Mouse (Mus musculus): ENCODE data around the gene Bcan. TPM values are rescaled to one million over a fixed set of nuclear protein-coding genes. Genes with fewer than 3 reads are reported as not detected.

Gene Bcan
- total RNA-seq, 2 experiments from 2014 or later, result 296 to 327 TPM

- no peak for DNase-seq
Measured at GRCm38 (mm10) chr3:87943586-87943985, 56.4 kb downstream of the Bcan start.

- DNase-seq, result no peak
Measured at GRCm38 (mm10) chr3:87942471-87942870, 57.6 kb downstream of the Bcan start.

GRCm38 (mm10) chr3:87940611-87941010 lies 59.4 kb downstream of the Bcan start:
- no peak for DNase-seq

Other genes with a start within 250 kb of the Bcan start
- under 1 TPM in 1 of 2 experiments, not detected in 1; 0.12 TPM for gene Ntrk1, start 205.1 kb downstream of the Bcan start, total RNA-seq (2021)
- under 1 TPM; 0.15 TPM for gene Insrr, start 203.3 kb downstream of the Bcan start, total RNA-seq (2021)
- 10 to 100 TPM in 1 of 2 experiments, 1 to 10 TPM in 1; 8.0 to 10.4 TPM for gene Pear1, start 175.9 kb downstream of the Bcan start, total RNA-seq (2021)
- not detected for gene Sh2d2a, start 153.5 kb downstream of the Bcan start, total RNA-seq (2021)
- 10 to 100 TPM; 58.3 to 58.6 TPM for gene Prcc, start 114.6 kb downstream of the Bcan start, total RNA-seq (2021)
- gene Hdgf, start 93.9 kb downstream of the Bcan start, total RNA-seq (2021), result 100 to 1,000 TPM; 140 to 149 TPM
- 10 to 100 TPM; 54.7 to 59.8 TPM for gene Mrpl24, start 80.7 kb downstream of the Bcan start, total RNA-seq (2021)
- gene Isg20l2, start 69.9 kb downstream of the Bcan start, total RNA-seq (2021), result 10 to 100 TPM; 15.0 TPM
- gene Rrnad1, start 69.5 kb downstream of the Bcan start, total RNA-seq (2021), result 10 to 100 TPM; 23.5 to 27.9 TPM
- 1 to 10 TPM; 1.3 to 3.5 TPM for gene Crabp2, start 51.6 kb downstream of the Bcan start, total RNA-seq (2021)
- 1 to 10 TPM; 4.0 to 5.4 TPM for gene Nes, start 29.2 kb downstream of the Bcan start, total RNA-seq (2021)
- 10 to 100 TPM; 14.9 to 18.0 TPM for gene Hapln2, start 27.4 kb upstream of the Bcan start, total RNA-seq (2021)
- gene Gpatch4, start 42.9 kb upstream of the Bcan start, total RNA-seq (2021), result 10 to 100 TPM; 14.5 to 17.8 TPM
- gene Naxe, start 58.3 kb upstream of the Bcan start, total RNA-seq (2021), result 10 to 100 TPM; 77.7 to 78.1 TPM
- gene Ttc24, start 78.1 kb upstream of the Bcan start, total RNA-seq (2021), result not detected
- under 1 TPM; 0.37 to 0.53 TPM for gene Iqgap3, start 81.7 kb upstream of the Bcan start, total RNA-seq (2021)
- 100 to 1,000 TPM; 191 to 207 TPM for gene Mef2d, start 142.1 kb upstream of the Bcan start, total RNA-seq (2021)